Mouse (Mus musculus) embryonic facial prominence, embryonic 14.5 days (tissue): Measurements from ENCODE around the gene Zfp575. TPM values are rescaled to one million over a fixed set of nuclear protein-coding genes. Genes with fewer than 3 reads are reported as not detected.

Experiments
- ATAC-seq: fragments of 200-750 bp; cut with Nextera tagmentation; 2 replicates; pipeline ENCODE4 v1.8.0; 2017; ENCODE audit warnings: low read depth, moderate number of reproducible peaks, moderate TSS enrichment
- DNase-seq: peaks from one replicate; pipeline ENCODE4 v3.0.0-alpha.2; 2015; ENCODE audit warnings: low spot score
- H3K27ac ChIP-seq: fragments of 300-500 bp; sonication (generic); replicated peaks from 2 replicates; pipeline ENCODE4 v1.5.1; 2014; ENCODE audit warnings: low read depth, mild to moderate bottlenecking, low read length, moderate library complexity
- H3K27me3 ChIP-seq: fragments of 300-500 bp; sonication (generic); replicated peaks from 2 replicates; pipeline ENCODE4 v1.6.1; 2014; ENCODE audit warnings: low read length; ENCODE audit not compliant: control insufficient read depth, insufficient read depth
- H3K36me3 ChIP-seq: fragments of 300-500 bp; sonication (generic); 2 replicates; pipeline ENCODE4 v1.6.1; 2014; ENCODE audit warnings: low read length, mixed read lengths; ENCODE audit not compliant: control insufficient read depth, insufficient read depth
- H3K4me1 ChIP-seq: fragments of 300-500 bp; sonication (generic); 2 replicates; pipeline ENCODE4 v1.6.1; 2014; ENCODE audit warnings: antibody characterized with exemption, low read length; ENCODE audit not compliant: control insufficient read depth, insufficient read depth
- H3K4me2 ChIP-seq: fragments of 300-500 bp; sonication (generic); 2 replicates; pipeline ENCODE4 v1.6.1; 2014; ENCODE audit warnings: low read depth, mild to moderate bottlenecking, low read length, moderate library complexity, mixed read lengths
- H3K4me3 ChIP-seq: fragments of 300-500 bp; sonication (generic); 2 replicates; pipeline ENCODE4 v1.5.1; 2014; ENCODE audit warnings: low read depth, mild to moderate bottlenecking, low read length
- H3K9ac ChIP-seq: fragments of 300-500 bp; sonication (generic); 2 replicates; pipeline ENCODE4 v1.6.1; 2014; ENCODE audit warnings: low read depth, mild to moderate bottlenecking, low read length, moderate library complexity, mixed read lengths
- H3K9me3 ChIP-seq: fragments of 300-500 bp; sonication (generic); 2 replicates; pipeline ENCODE4 v1.6.1; 2016; ENCODE audit warnings: low read length; ENCODE audit not compliant: control insufficient read depth
- WGBS: fragments of 180-500 bp; shearing (Covaris S2); extraction: QIAGEN DNeasy Blood & Tissue Kit; methylation state at CpG from one replicate; pipeline ENCODE4 v1.1.7; 2014; 5-methylcytosine and 5-hydroxymethylcytosine counted together
- polyA plus RNA-seq: library from polyadenylated mRNA; unstranded; fragments of >200 nt; fragmentation: Nextera tagmentation; extraction: Ambion mirVana; gene quantifications from 2 replicates; pipeline ENCODE4 v1.2.1, GENCODE M21; 2014

Zfp575 gene
- polyA plus RNA-seq, 1 experiment from 2014 or later = 4.3 TPM

DNA sequence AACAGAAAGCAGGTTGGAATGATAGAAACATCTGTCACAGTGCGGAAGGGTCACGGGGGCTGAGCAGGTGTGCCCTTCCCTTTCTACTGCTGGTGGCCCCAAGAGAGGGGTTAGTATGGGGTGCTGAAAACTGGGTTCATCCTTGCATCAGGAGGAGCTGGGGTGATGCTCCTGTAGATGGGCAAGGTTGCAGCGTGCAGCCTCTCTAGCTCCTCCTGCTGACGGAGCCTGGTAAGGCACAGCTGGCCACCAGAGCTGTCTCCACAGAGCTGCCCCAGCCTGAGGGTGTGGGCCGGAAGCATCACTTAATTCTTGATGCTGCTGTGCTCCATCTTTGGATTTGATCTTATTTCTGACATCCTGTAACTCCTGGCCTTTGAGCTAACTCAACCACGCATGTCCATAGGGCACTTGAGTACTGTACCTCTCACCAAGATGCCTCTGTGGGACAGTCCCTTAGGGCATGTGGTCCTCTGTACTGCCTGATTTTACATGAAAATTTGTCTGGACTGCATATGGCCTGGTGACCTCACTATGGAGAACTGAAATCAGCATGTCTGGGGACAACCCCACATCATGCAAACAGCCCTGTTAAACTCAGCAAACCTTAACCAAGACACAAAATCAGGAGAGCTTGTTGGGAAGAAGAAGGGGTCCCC lies 22.7 kb downstream of the Zfp575 start:
- Histone ChIP-seq H3K27ac (no peak overlapping the region), H3K9me3 (no peaks in the 10 kb centered on the region), H3K4me1 (no peaks in the 10 kb centered on the region), H3K27me3 (no peaks in the 10 kb centered on the region), H3K36me3 (peaks cover 80% of the 10 kb centered on the region), H3K4me2 (no peak overlapping the region), H3K4me3 (no peak overlapping the region), H3K9ac (no peak overlapping the region)
- DNase-seq (peak; percentile 20), ATAC-seq (peak; percentile 39)
- 65% methylated on average over 6 of the region's 6 CpGs for WGBS

GRCm38 (mm10) chr7:24563837-24564206 lies 23.6 kb downstream of the Zfp575 start:
- WGBS = 82% methylated on average over 4 of the region's 4 CpGs
- DNase-seq = no peak
- H3K36me3 ChIP-seq = peaks cover 78% of the 10 kb centered on the region

GRCm38 (mm10) chr7:24563191-24563836 lies 24.1 kb downstream of the Zfp575 start:
- H3K4me1 ChIP-seq = no peaks in the 10 kb centered on the region
- no peak overlapping the region for H3K4me3 ChIP-seq
- H3K36me3 ChIP-seq = peaks cover 74% of the 10 kb centered on the region
- H3K27me3 ChIP-seq = no peaks in the 10 kb centered on the region
- no peak overlapping the region for H3K27ac ChIP-seq
- H3K9me3 ChIP-seq = no peaks in the 10 kb centered on the region
- 88% methylated on average over 8 of the region's 8 CpGs for WGBS
- no peak overlapping the region for H3K9ac ChIP-seq
- DNase-seq (no peak), ATAC-seq (no peak)
- no peak overlapping the region for H3K4me2 ChIP-seq

More at GRCm38 (mm10) chr7:24563837-24564206, 23.6 kb downstream of the Zfp575 start:
- H3K9ac ChIP-seq = no peak overlapping the region
- no peak overlapping the region for H3K27ac ChIP-seq
- H3K4me1 ChIP-seq = no peaks in the 10 kb centered on the region
- no peak overlapping the region for H3K4me3 ChIP-seq
- no peaks in the 10 kb centered on the region for H3K27me3 ChIP-seq
- no peaks in the 10 kb centered on the region for H3K9me3 ChIP-seq
- ATAC-seq = no peak
- no peak overlapping the region for H3K4me2 ChIP-seq

DNA sequence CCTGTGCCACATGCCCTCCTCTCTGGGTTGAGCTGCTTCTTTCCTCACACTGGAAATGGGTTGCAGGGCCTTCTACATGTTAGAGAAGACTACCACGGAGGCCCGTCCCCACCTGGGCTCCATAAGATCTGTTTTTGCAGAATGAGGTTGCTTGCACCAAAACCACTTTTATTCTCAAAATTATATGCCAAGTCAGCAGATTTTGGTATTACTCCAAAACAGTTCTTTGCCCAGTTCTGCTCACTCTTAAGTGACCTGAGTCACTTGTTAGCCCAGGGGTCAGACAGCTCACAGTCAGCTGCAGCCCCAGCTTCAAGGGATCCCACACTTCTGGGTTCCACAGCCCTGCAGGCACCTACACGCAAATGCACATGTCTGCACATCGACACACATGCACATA lies 26.0 kb downstream of the Zfp575 start:
- WGBS = 81% methylated on average over 4 of the region's 4 CpGs
- H3K36me3 ChIP-seq = peaks cover 60% of the 10 kb centered on the region
- no peak for ATAC-seq

GRCm38 (mm10) chr7:24555786-24556185 lies 31.7 kb downstream of the Zfp575 start:
- H3K9ac ChIP-seq = no peak overlapping the region
- 89% methylated on average over 10 of the region's 10 CpGs for WGBS
- H3K27me3 ChIP-seq = no peaks in the 10 kb centered on the region
- H3K4me2 ChIP-seq = no peak overlapping the region
- H3K9me3 ChIP-seq = no peaks in the 10 kb centered on the region
- ATAC-seq = no peak
- DNase-seq = no peak
- no peaks in the 10 kb centered on the region for H3K4me1 ChIP-seq
- no peak overlapping the region for H3K27ac ChIP-seq
- H3K36me3 ChIP-seq = peaks cover 59% of the 10 kb centered on the region
- no peak overlapping the region for H3K4me3 ChIP-seq

More for the DNA sequence above, 26.0 kb downstream of the Zfp575 start:
- H3K4me2 ChIP-seq = no peak overlapping the region
- no peak overlapping the region for H3K4me3 ChIP-seq
- no peaks in the 10 kb centered on the region for H3K4me1 ChIP-seq
- no peaks in the 10 kb centered on the region for H3K27me3 ChIP-seq
- no peak overlapping the region for H3K27ac ChIP-seq
- DNase-seq = no peak
- no peaks in the 10 kb centered on the region for H3K9me3 ChIP-seq
- H3K9ac ChIP-seq = no peak overlapping the region

- H3K27me3 ChIP-seq = no peaks in the 10 kb centered on the region
- no peak overlapping the region for H3K4me2 ChIP-seq
- 0 out of 2 replicates have a peak, but pooled peaks cover 5% of the 10 kb centered on the region for H3K4me1 ChIP-seq
- no peaks in the 10 kb centered on the region for H3K9me3 ChIP-seq
- no peak for DNase-seq
- ATAC-seq = no peak
- no peak overlapping the region for H3K27ac ChIP-seq
- H3K9ac ChIP-seq = no peak overlapping the region
- H3K36me3 ChIP-seq = peaks cover 68% of the 10 kb centered on the region
- no peak overlapping the region for H3K4me3 ChIP-seq
- 82% methylated on average over 12 of the region's 12 CpGs for WGBS
These were observed 35.3 kb downstream of the Zfp575 start for GRCm38 (mm10) chr7:24551985-24552759.

- DNase-seq = no peak
- Histone ChIP-seq H3K4me2 (peak overlapping the region; percentile 83), H3K36me3 (peaks cover 35% of the 10 kb centered on the region), H3K9me3 (no peaks in the 10 kb centered on the region; the same call in 1 of the 2 replicates), H3K9ac (peak overlapping the region; percentile 88), H3K4me3 (peak overlapping the region; percentile 85), H3K27me3 (no peaks in the 10 kb centered on the region), H3K27ac (peak overlapping the region; percentile 61), H3K4me1 (peaks cover 8% of the 10 kb centered on the region; the same call in 1 of the 2 replicates)
- 31% methylated on average over 12 of the region's 13 CpGs for whole genome bisulfite sequencing
- ATAC-seq = no peak
These were observed 39.9 kb downstream of the Zfp575 start for GRCm38 (mm10) chr7:24547534-24548036.

GRCm38 (mm10) chr7:24546634-24547389 lies 40.6 kb downstream of the Zfp575 start:
- ATAC-seq (peak; percentile 100), DNase-seq (peak; percentile 99)
- peaks cover 27% of the 10 kb centered on the region for H3K36me3 ChIP-seq
- H3K4me2 ChIP-seq = peak overlapping the region; percentile 83
- H3K4me3 ChIP-seq = peak overlapping the region; percentile 85
- under 1% methylated on average over 33 of the region's 57 CpGs for whole genome bisulfite sequencing
- no peaks in the 10 kb centered on the region; the same call in 1 of the 2 replicates for H3K9me3 ChIP-seq
- H3K9ac ChIP-seq = peak overlapping the region; percentile 88
- H3K4me1 ChIP-seq = peaks cover 8% of the 10 kb centered on the region; the same call in 1 of the 2 replicates
- peak overlapping the region; percentile 64 for H3K27ac ChIP-seq
- no peaks in the 10 kb centered on the region for H3K27me3 ChIP-seq
